Mouse (Mus musculus) bone marrow, adult 2 months (tissue): ENCODE results near the gene Fkbp8.

Experiments used
- CTCF ChIP-seq: fragments of 200-500 bp; IDR thresholded peaks from 2 replicates; pipeline ENCODE4 v1.5.1; 2011; ENCODE audit warnings: low read length, control low read depth; ENCODE audit not compliant: control insufficient read depth, insufficient read depth
- POLR2A ChIP-seq: fragments of 200-500 bp; IDR thresholded peaks from 2 replicates; pipeline ENCODE4 v1.6.1; 2011; ENCODE audit warnings: low read depth, mild to moderate bottlenecking, control low read depth, low read length, borderline replicate concordance; ENCODE audit not compliant: control insufficient read depth

DNA sequence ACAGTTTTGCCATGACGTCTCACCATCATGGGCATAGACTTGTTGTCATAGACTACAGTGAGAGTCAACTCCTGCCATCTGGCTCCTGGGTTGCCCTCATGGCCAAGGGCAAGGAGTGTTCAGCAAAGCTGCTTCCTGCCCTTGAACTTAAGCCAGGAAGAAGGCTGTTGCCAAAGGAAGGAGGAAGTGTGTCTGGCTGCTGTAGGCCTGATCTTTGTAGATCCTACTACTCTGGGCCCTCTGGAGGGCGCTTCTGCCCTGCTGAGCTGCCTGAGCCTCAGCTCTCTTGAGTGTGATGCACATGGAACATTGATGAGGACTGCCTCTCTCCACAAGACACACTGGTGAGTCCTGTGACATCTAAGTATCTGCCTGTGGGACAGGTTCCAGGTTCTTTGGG lies 32.6 kb downstream of the Fkbp8 start:
- TF ChIP-seq CTCF (peak; percentile 61), POLR2A (no peak)
